Mouse (Mus musculus): ENCODE results near the gene Peak1.

DNA sequence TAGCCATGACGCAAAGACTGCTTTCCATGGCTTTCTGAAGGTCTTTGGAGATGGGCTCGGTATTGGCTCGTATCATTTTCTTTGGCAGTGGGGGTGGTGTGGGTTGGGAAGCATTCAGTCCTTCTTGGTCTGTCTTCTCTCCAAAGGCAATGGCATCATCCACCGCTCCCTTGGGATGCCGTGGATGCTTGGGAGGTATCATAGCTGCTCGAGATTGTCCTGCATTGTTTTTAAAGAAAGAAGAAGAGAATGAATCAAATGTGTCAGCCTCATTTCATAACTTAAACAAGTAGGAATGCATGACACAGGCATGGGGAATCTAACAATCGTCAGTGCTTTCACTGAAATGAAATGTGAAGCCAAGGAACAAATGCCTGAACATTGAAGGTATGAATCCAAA lies 190.2 kb downstream of the Peak1 start:
- TF ChIP-seq CTCF (IDR thresholded peaks at IDR 0.05; ENCODE audit: low read depth, low read length) (no peak), POLR2A (IDR thresholded peaks at IDR 0.05; ENCODE audit: borderline replicate concordance, low read depth, low read length) (no peak)

Data from bone marrow macrophage, adult 2 months (primary cell).